Mouse (Mus musculus) erythroblast, embryonic 14.5 days (primary cell): ENCODE data around the gene Fam160a1.

Source experiments
- GATA1 ChIP-seq: IDR thresholded peaks from 2 replicates; pipeline ENCODE4 v1.6.1; 2012; ENCODE audit warnings: low read length, inconsistent platforms, mixed read lengths
- TAL1 ChIP-seq: IDR thresholded peaks from 3 replicates; pipeline ENCODE4 v1.6.1; 2012; ENCODE audit warnings: low read length, inconsistent platforms, mixed read lengths

DNA sequence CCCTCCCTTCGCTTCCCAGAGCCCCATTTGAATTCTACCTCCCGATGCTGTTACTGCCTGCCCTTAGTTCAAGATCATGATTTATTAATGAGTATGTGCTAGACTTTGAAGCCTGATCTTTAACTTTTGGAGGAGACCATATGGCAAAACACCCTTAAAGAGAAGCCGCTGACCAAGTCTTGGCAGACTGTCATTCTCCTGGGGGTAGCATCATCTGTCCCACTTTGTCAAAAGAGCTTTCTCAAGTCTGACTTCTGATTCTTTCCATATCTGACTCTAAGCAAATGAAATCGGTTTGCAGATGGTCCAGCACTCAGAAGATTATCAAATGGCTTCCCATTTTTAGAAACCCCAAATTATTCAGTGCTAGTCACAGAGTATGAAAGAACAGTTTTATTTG, 27.3 kb downstream of the Fam160a1 start:
- TF ChIP-seq GATA1 = no peak
- no peak for TF ChIP-seq TAL1
